Mouse (Mus musculus) G1E (cell line): ENCODE data around the gene Agpat4.

ENCODE experiments used
- CTCF ChIP-seq: IDR thresholded peaks from 2 replicates; pipeline ENCODE4 v1.5.1; 2012; ENCODE audit warnings: low read depth, low read length, inconsistent platforms, mixed read lengths
- TAL1 ChIP-seq: conservative IDR thresholded peaks from 2 replicates; pipeline ENCODE4 v1.6.1; 2012; ENCODE audit warnings: low read depth, low read length, inconsistent platforms, mixed read lengths

DNA sequence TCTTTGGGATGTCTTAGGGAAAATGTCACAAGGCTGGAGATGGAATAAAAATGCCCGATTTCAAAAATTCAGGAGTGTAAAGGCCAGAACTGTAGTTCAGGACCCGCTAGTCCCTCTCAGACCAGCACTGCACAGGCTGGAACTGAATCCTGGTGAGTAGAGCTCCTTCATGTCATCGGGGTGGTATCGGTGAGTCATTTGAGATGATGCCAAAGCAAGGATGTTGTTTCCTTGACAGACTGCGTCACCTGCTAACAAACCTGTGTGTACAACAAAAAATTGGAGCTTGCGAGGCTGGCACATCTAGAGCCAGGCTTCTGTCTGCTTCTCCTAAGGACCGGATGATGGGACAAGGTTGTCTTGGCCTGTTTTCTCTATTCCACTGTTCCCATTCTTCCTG, 13.1 kb downstream of the Agpat4 start:
- TF ChIP-seq CTCF (no peak), TAL1 (no peak)
